Mouse (Mus musculus) limb, embryonic 15.5 days (tissue): ENCODE measurements around the gene Dhx32. TPM values are rescaled to one million over a fixed set of nuclear protein-coding genes. Genes with fewer than 3 reads are reported as not detected.
"Not testable (repeated sequence)": the region's sequence is repeated elsewhere in the genome, so short reads cannot be mapped to it uniquely, and the experiment has no call there.

Experiments
- ATAC-seq: fragments of 200-750 bp; cut with Nextera tagmentation; 2 replicates; pipeline ENCODE4 v1.8.0; 2017; ENCODE audit warnings: low read depth, moderate TSS enrichment; ENCODE audit not compliant: insufficient number of reproducible peaks, low FRiP score, low TSS enrichment
- H3K27ac ChIP-seq: fragments of 300-500 bp; sonication (generic); 2 replicates; pipeline ENCODE4 v1.5.1; 2015; ENCODE audit warnings: moderate library complexity, mild to moderate bottlenecking, inconsistent platforms
- H3K27me3 ChIP-seq: fragments of 300-500 bp; sonication (generic); 2 replicates; pipeline ENCODE4 v1.6.1; 2015; ENCODE audit warnings: inconsistent platforms
- H3K36me3 ChIP-seq: fragments of 300-500 bp; sonication (generic); 2 replicates; pipeline ENCODE4 v1.6.1; 2015; ENCODE audit warnings: inconsistent platforms
- H3K4me1 ChIP-seq: fragments of 300-500 bp; sonication (generic); 2 replicates; pipeline ENCODE4 v1.6.1; 2015; ENCODE audit warnings: inconsistent platforms
- H3K4me2 ChIP-seq: fragments of 300-500 bp; sonication (generic); 2 replicates; pipeline ENCODE4 v1.6.1; 2015; ENCODE audit warnings: mild to moderate bottlenecking, inconsistent platforms
- H3K4me3 ChIP-seq: fragments of 300-500 bp; sonication (generic); 2 replicates; pipeline ENCODE4 v1.5.1; 2015; ENCODE audit warnings: mild to moderate bottlenecking, inconsistent platforms
- H3K9ac ChIP-seq: fragments of 300-500 bp; sonication (generic); 2 replicates; pipeline ENCODE4 v1.6.1; 2015; ENCODE audit warnings: inconsistent platforms
- H3K9me3 ChIP-seq: fragments of 300-500 bp; sonication (generic); 2 replicates; pipeline ENCODE4 v1.6.1; 2016; ENCODE audit warnings: inconsistent platforms
- WGBS: fragments of 180-500 bp; shearing (Covaris S2); methylation state at CpG from one replicate; pipeline ENCODE4 v1.1.7; 2015; 5-methylcytosine and 5-hydroxymethylcytosine counted together
- polyA plus RNA-seq: library from polyadenylated mRNA; unstranded; fragments of >200 nt; fragmentation: Nextera tagmentation; extraction: Ambion mirVana; gene quantifications from 2 replicates; pipeline ENCODE4 v1.2.1, GENCODE M21; 2015

The Dhx32 gene
- polyA plus RNA-seq, 1 experiment from 2014 or later = 24.8 TPM

DNA sequence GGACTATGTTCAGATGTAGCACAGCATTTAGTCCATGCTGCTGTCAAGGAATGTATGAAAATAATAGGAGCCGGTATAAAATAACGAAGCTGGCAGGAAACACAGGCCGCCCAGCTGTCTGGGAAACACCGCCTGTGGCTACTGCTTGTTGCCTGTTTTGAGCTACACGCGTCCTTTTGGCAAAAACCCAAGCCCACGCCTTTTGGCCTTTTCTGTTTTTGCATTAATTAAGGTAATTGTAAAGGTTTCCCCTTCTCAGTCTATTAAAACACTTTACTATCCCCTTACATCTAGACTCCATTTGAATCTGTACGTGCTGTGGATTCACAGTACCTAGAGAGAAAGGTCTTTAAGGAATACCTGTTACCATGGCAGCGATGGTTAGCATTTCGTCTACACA, 57.7 kb downstream of the Dhx32 start:
- no peak overlapping the region for H3K4me2 ChIP-seq
- H3K27me3 ChIP-seq = no peaks in the 10 kb centered on the region
- H3K36me3 ChIP-seq = peaks cover 42% of the 10 kb centered on the region
- no peak overlapping the region for H3K27ac ChIP-seq
- H3K9ac ChIP-seq = no peak overlapping the region
- H3K9me3 ChIP-seq = no peaks in the 10 kb centered on the region
- 56% methylated on average over 10 of the region's 10 CpGs for WGBS
- no peak for ATAC-seq
- H3K4me1 ChIP-seq = no peaks in the 10 kb centered on the region
- no peak overlapping the region for H3K4me3 ChIP-seq

DNA sequence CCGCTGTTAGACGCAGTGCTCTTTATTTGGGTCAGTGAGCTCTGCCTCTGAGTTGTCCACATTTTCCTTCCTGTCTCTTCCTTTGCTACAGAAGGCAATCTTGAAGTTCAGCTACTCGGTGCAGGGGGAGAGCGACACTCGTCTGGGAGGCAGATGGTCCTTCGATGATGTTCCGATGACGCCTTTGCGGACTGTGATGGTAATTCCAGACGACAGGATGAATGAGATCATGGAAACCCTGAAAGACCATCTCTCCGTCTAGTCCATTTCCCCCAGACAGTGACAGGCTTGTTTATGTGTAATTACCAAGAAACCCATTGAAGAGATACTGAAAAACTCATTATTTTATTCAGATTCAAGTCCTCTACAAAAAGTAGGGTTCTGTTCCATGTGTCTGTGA, 61.9 kb downstream of the Dhx32 start:
- 77% methylated on average over 11 of the region's 11 CpGs for WGBS
- no peak overlapping the region for H3K27ac ChIP-seq
- no peaks in the 10 kb centered on the region for H3K9me3 ChIP-seq
- peaks cover 83% of the 10 kb centered on the region for H3K36me3 ChIP-seq
- H3K4me3 ChIP-seq = no peak overlapping the region
- no peak overlapping the region for H3K9ac ChIP-seq
- ATAC-seq = no peak
- H3K4me2 ChIP-seq = no peak overlapping the region
- H3K27me3 ChIP-seq = no peaks in the 10 kb centered on the region
- H3K4me1 ChIP-seq = no peaks in the 10 kb centered on the region; the same call in 1 of the 2 replicates

DNA sequence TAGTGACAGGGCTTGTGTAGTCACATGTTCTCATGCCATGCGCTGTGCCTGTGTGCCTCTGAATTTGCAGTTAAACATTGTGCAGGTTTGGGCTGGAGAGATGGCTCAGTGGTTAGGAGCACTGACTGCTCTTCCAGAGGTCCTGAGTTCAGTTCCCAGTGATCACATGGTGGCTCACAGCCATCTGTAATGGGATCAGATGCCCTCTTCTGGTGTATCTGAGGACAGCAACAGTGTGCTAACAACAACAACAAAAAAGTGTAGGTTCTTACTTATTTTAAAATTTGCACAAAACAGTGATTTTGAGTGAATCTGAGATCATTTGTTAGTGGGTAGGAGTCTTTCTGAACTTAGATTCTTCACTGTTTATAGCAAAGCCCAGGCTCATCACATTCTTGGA, 63.9 kb downstream of the Dhx32 start:
- Histone ChIP-seq H3K36me3 (peaks cover 95% of the 10 kb centered on the region), H3K9me3 (no peaks in the 10 kb centered on the region), H3K9ac (no peak overlapping the region), H3K4me2 (no peak overlapping the region), H3K4me1 (no peaks in the 10 kb centered on the region; the same call in 1 of the 2 replicates), H3K27ac (no peak overlapping the region), H3K4me3 (no peak overlapping the region), H3K27me3 (no peaks in the 10 kb centered on the region)
- WGBS = 95% methylated on average over 1 of the region's 1 CpGs
- no peak for ATAC-seq

DNA sequence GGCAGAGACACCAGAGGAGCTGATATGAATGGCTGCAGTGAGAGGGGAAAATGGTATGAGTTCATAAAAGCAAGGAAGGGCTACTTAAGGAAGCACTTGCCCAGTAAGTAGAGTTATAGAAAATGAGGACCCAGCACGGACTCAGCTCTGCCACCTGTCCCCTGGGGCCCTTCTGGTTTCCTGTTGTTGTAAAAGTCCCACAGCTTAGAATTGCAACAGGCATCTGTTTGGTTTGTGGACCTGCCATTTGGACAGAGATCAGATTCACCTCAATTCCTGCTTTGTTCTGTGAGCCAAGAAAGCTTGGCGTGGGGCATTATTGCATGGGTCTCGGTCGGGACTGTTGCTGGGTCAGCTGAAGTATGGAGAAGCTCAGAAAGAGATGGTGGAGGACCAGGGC, 67.1 kb downstream of the Dhx32 start:
- H3K4me2 ChIP-seq = no peak overlapping the region
- peaks cover 84% of the 10 kb centered on the region for H3K36me3 ChIP-seq
- no peaks in the 10 kb centered on the region; the same call in 1 of the 2 replicates for H3K4me1 ChIP-seq
- no peak overlapping the region for H3K9ac ChIP-seq
- no peak overlapping the region for H3K4me3 ChIP-seq
- no peaks in the 10 kb centered on the region for H3K9me3 ChIP-seq
- no peak overlapping the region for H3K27ac ChIP-seq
- no peak for ATAC-seq
- WGBS = 74% methylated on average over 4 of the region's 4 CpGs
- H3K27me3 ChIP-seq = no peaks in the 10 kb centered on the region

DNA sequence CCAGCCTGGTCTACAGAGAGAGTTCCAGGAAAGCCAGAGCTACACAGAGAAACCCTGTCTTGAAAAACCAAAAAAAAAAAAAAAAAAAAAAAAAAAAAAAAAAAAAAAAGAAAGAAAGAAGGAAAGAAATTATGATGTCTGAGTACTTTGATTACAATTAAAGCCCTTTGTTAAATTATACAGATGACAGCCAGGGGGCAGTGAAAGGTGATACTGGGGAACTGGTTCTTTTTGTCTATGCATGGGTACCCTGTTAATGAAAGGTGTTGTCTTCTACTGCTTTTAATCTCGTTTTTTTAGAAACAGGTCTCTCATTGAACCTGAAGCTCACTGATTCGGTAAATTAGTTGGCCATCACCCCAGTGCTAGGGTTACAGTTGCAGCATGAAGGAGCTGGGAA, 75.2 kb downstream of the Dhx32 start:
- 80% methylated on average over 2 of the region's 2 CpGs for WGBS
- Histone ChIP-seq H3K9me3 (no peaks in the 10 kb centered on the region), H3K27me3 (no peaks in the 10 kb centered on the region), H3K4me2 (no peak overlapping the region), H3K4me1 (peaks cover 11% of the 10 kb centered on the region), H3K9ac (no peak overlapping the region), H3K4me3 (no peak overlapping the region), H3K36me3 (peaks cover 7% of the 10 kb centered on the region; the same call in 1 of the 2 replicates), H3K27ac (no peak overlapping the region)
- ATAC-seq = no peak

DNA sequence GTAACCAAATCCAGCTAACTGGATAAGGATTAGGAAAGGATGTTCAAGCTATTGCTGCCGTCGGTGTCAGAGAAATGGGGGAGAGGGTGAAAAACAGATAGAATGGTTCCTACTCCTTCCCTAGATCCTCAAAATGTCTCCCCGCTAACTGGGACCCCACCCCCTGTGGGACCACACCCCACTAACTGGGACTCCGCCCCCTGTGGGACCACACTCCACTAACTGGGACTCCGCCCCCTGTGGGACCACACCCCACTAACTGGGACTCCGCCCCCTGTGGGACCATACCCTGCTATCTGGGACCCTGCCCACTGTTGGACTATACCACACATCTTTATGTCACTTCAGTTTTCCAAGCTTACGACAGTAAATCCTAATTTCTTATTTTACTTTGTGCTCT, 78.6 kb downstream of the Dhx32 start:
- WGBS = 92% methylated on average over 7 of the region's 7 CpGs
- Histone ChIP-seq H3K9ac (no peak overlapping the region), H3K4me2 (no peak overlapping the region), H3K27me3 (no peaks in the 10 kb centered on the region), H3K36me3 (peaks cover 10% of the 10 kb centered on the region; the same call in 1 of the 2 replicates), H3K9me3 (no peaks in the 10 kb centered on the region), H3K4me1 (peaks cover 3% of the 10 kb centered on the region; the same call in 1 of the 2 replicates), H3K27ac (no peak overlapping the region), H3K4me3 (no peak overlapping the region)
- ATAC-seq = no peak

DNA sequence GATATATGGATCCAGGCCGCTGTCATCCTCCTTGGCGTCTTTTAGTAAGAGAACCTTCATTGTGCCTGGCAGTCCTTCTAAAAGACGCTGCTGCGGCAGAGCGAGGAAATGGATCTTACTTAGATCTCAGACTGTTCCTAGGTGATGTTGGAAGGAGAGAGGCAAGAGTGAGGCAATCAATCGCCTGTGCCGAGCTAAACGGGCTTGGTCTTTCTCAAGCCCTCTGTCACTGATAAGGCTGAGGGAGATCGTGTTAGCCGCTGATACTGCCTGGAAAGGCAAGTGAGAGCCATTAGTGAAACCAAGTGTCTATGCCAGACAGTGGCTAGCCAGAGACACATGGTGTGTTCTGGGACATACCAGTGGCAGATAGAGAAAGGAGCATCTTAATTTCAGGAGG, 80.2 kb downstream of the Dhx32 start:
- WGBS = 78% methylated on average over 10 of the region's 10 CpGs
- no peaks in the 10 kb centered on the region for H3K27me3 ChIP-seq
- ATAC-seq = no peak
- no peaks in the 10 kb centered on the region for H3K9me3 ChIP-seq
- H3K4me1 ChIP-seq = no peaks in the 10 kb centered on the region
- no peak overlapping the region for H3K27ac ChIP-seq
- no peak overlapping the region for H3K4me3 ChIP-seq
- H3K36me3 ChIP-seq = peaks cover 13% of the 10 kb centered on the region; the same call in 1 of the 2 replicates
- no peak overlapping the region for H3K9ac ChIP-seq
- no peak overlapping the region for H3K4me2 ChIP-seq

DNA sequence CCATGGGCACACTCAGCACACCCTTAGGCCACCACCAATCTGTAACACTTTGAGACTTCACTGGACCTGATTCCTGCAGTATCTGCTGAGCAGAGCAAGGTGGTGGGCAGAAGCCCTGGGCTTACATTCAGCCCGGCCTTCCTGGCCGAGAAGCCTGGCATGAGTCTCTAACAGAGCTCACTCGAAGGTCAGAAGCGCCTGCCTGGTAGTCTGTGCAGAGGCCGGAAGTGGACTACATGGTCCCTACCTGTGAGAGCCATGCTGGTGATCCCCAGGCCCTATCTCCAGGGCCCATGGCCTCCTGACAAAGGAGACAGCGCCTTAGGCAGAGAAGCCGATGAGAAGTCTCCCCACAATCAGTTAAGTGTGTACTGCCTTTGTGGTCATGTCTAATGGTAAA, 81.2 kb downstream of the Dhx32 start:
- H3K9ac ChIP-seq = no peak overlapping the region
- H3K27me3 ChIP-seq = no peaks in the 10 kb centered on the region
- no peaks in the 10 kb centered on the region for H3K4me1 ChIP-seq
- H3K9me3 ChIP-seq = no peaks in the 10 kb centered on the region
- WGBS = 95% methylated on average over 7 of the region's 7 CpGs
- no peak for ATAC-seq
- H3K27ac ChIP-seq = no peak overlapping the region
- H3K36me3 ChIP-seq = peaks cover 22% of the 10 kb centered on the region; the same call in 1 of the 2 replicates
- H3K4me2 ChIP-seq = no peak overlapping the region
- H3K4me3 ChIP-seq = no peak overlapping the region

DNA sequence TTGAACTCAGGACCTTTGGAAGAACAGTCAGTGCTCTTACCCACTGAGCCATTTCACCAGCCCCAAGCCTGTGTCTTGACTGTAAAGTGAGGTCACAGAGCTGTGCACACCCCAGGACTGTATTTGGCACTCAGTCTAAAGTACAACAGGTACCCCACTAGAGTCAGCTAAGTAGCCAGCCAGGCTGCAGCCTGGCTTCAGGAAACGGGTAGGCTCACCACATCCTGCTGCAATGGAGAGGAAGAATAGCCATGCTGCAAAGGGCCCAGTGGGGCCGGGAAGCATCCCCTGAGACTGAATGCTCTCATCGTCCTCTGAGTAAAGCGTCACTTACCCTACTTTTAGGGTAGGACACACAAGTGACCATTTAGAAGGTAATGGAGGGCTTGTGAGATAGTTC, 82.6 kb downstream of the Dhx32 start:
- Histone ChIP-seq H3K4me2 (no peak overlapping the region), H3K27me3 (no peaks in the 10 kb centered on the region), H3K4me1 (no peaks in the 10 kb centered on the region), H3K9me3 (no peaks in the 10 kb centered on the region), H3K27ac (no peak overlapping the region), H3K9ac (no peak overlapping the region), H3K4me3 (no peak overlapping the region), H3K36me3 (peaks cover 24% of the 10 kb centered on the region; the same call in 1 of the 2 replicates)
- ATAC-seq = no peak
- WGBS = 89% methylated on average over 4 of the region's 4 CpGs

DNA sequence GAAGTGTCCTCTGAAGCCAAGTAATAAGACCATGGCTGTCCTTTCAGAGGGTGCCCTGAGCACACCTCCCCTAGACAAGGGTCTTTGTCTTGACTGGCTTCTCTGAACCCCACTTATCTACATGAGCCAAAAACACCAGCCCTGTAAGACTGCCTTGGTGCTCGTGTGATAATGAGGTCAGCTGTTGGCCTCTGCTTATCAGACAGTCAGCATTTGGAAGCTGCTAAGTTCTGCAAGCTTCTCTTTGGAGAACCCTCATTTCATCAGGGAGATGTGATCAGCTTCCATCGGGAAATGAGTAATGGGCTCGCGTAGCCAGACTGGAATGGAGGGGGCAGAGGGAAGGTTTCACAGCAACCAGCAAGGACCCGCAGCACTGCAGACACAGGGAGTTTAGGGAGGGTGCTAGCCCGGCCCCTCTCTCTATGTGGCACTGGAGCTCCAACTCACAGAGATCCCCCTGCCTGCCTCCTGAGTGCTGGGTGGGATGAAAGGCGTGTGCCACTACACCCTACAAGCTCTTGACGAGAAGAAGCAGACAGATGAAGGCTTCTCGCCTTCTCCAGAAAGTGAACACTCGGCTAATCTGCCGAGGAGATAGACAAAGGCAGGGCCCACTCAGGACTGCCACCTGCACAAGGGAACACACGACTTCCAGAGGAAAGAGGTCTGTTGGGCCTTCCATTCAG, 84.4 kb downstream of the Dhx32 start:
- no peak overlapping the region for H3K4me3 ChIP-seq
- no peaks in the 10 kb centered on the region for H3K4me1 ChIP-seq
- no peak overlapping the region for H3K4me2 ChIP-seq
- no peaks in the 10 kb centered on the region for H3K27me3 ChIP-seq
- 86% methylated on average over 12 of the region's 12 CpGs for WGBS
- no peaks in the 10 kb centered on the region for H3K9me3 ChIP-seq
- H3K27ac ChIP-seq = no peak overlapping the region
- no peak overlapping the region for H3K9ac ChIP-seq
- no peak for ATAC-seq
- H3K36me3 ChIP-seq = peaks cover 24% of the 10 kb centered on the region; the same call in 1 of the 2 replicates

DNA sequence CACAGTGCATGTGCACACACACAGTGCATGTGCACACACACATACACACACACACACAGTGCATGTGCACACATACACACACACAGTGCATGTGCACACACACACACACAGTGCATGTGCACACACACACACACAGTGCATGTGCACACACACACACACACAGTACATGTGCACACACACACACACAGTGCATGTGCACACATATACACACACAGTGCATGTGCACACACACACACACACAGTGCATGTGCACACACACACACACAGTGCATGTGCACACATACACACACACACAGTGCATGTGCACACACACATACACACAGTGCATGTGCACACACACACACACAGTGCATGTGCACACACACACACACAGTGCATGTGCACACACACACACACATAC, 96.9 kb downstream of the Dhx32 start:
- ATAC-seq, H3K27me3 ChIP-seq, H3K4me3 ChIP-seq, H3K9ac ChIP-seq, H3K4me1 ChIP-seq, H3K27ac ChIP-seq, H3K4me2 ChIP-seq, H3K9me3 ChIP-seq: not testable (repeated sequence)
- H3K36me3 ChIP-seq = peaks cover 44% of the 10 kb centered on the region

DNA sequence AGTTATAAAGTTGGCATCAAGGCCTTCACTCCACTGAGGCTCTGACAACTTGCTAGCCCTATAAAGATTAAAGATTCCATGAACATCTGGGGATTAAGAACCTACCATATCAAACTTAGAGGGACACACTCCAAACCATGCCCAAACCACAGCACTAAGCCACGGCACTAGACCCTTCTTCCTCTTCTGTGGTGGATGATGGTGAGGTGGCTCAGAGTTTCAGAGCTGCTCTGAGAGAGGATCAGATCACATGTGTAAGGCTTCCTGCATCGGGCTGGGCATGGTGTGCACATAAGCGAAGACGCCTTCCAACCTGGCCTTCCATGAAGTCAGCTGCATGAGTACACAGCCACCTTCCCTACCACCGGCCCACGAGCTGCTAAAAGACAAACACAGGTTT, 97.8 kb downstream of the Dhx32 start:
- Histone ChIP-seq H3K9me3 (no peaks in the 10 kb centered on the region), H3K36me3 (peaks cover 34% of the 10 kb centered on the region), H3K4me2 (no peak overlapping the region), H3K27ac (no peak overlapping the region), H3K9ac (no peak overlapping the region), H3K4me3 (no peak overlapping the region), H3K27me3 (no peaks in the 10 kb centered on the region), H3K4me1 (no peaks in the 10 kb centered on the region)
- no peak for ATAC-seq
- 92% methylated on average over 6 of the region's 6 CpGs for WGBS

DNA sequence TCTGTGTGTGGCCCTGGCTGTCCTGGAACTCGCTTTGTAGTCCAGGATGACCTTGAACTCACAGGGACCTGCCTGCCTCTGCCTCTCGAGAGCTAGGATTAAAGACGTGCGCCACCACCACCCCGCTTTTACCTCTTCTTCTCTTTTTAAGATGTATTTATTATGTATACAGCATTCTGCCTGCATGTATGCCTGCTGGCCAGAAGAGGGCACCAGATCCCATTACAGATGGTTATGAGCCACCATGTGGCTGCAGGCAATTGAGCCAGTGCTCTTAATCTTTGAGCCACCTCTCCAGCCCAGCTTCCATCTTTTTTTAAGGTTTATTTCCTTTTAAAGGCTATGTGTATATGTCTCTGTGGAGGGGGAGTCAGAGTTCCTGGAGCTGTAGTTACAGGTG, 98.4 kb downstream of the Dhx32 start:
- H3K36me3 ChIP-seq = peaks cover 29% of the 10 kb centered on the region
- H3K9ac ChIP-seq = no peak overlapping the region
- no peak overlapping the region for H3K27ac ChIP-seq
- no peaks in the 10 kb centered on the region for H3K27me3 ChIP-seq
- 84% methylated on average over 5 of the region's 5 CpGs for WGBS
- H3K4me3 ChIP-seq = no peak overlapping the region
- no peak overlapping the region for H3K4me2 ChIP-seq
- no peak for ATAC-seq
- no peaks in the 10 kb centered on the region for H3K4me1 ChIP-seq
- H3K9me3 ChIP-seq = no peaks in the 10 kb centered on the region
